Mouse (Mus musculus) liver, postnatal 0 days (tissue): ENCODE data around the gene Ubtf.

Source experiments
- CTCF ChIP-seq: sonication (generic); IDR thresholded peaks from 2 replicates; pipeline ENCODE4 v1.5.1; 2016; ENCODE audit warnings: antibody characterized with exemption, low read depth
- EP300 ChIP-seq: IDR thresholded peaks from 2 replicates; pipeline ENCODE4 v1.6.1; 2016; ENCODE audit warnings: antibody characterized with exemption, low read depth, mild to moderate bottlenecking

DNA sequence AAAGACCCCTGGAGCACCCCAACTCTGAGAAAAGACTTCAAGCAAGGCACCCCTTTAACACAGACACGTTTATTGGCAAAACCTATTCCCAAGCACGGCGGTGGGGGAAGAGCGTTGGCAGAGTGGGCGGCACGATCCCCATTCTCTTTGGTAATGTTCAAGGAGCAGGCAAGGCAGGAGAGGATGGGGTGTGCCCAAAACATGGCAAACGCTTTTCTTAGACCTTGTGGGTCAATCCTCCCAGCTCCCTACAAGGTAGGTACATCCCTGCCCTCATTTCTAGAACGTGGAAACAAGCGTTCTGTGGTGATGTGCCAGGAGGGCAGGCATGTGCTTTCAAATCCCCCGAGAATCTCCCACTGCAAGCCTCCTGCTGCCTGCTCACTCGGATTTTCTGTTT lies 29.2 kb upstream of the Ubtf start:
- TF ChIP-seq EP300, result no peak
- no peak for TF ChIP-seq CTCF
